In the genomic region with DNA sequence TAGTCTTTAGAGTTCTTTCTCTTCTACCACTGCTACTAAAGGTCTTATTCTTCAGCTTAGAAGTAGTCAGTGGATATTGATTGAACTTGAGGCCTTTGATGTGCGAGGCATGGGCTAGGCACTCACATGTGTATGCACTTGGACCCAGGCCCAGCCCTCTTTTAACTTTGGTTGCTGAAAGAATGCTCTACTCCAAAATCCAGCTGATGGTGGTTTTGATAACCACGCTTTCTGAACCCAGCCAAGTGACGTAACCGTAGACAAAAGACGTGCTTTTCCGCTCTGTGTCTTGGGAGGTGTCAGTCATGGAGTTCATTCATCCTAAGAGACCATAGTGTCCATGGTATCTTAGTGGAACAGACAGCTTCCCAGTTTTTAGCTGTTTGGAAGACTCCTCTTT, we compare ENCODE assay signal across 17 mouse cellular contexts. TPM values are rescaled to one million over a fixed set of nuclear protein-coding genes. Genes with fewer than 3 reads are reported as not detected.
DNase-seq lines count a peak whose midpoint lies in the region; ATAC-seq lines count a peak whose summit lies in the region.
"Had no signal": no experiment of that assay in that cellular context is flagged by ENCODE, and none has a peak within 500 bp of the region (broad histone marks: within the 10 kb centered on the region; RNA-seq: fewer than 3 reads in every experiment).

No protein-coding gene starts in this region.

- H3K27ac ChIP-seq in embryonic facial prominence, embryonic 13.5 days = peak overlapping the region; percentile 58
- no peak overlapping the region for H3K27ac ChIP-seq in embryonic facial prominence, embryonic 10.5 days (replicated peaks)
- peak overlapping the region; percentile 11; the same call in 1 of the 2 replicates for H3K27ac ChIP-seq in limb, embryonic 13.5 days
- no peak overlapping the region for H3K27ac ChIP-seq in limb, embryonic 10.5 days
- no peak overlapping the region for H3K27ac ChIP-seq in hindbrain, embryonic 12.5 days
- H3K27ac ChIP-seq: liver, embryonic 13.5 days; midbrain, embryonic 10.5 days had no signal

- H3K4me2 ChIP-seq in embryonic facial prominence, embryonic 13.5 days = no peak overlapping the region
- no peak overlapping the region for H3K4me2 ChIP-seq in limb, embryonic 13.5 days (replicated peaks)
- H3K4me2 ChIP-seq in hindbrain, embryonic 12.5 days (replicated peaks) = no peak overlapping the region
- H3K4me2 ChIP-seq: liver, embryonic 13.5 days had no signal

- H3K4me3 ChIP-seq in embryonic facial prominence, embryonic 13.5 days = no peak overlapping the region
- no peak overlapping the region for H3K4me3 ChIP-seq in embryonic facial prominence, embryonic 10.5 days
- no peak overlapping the region for H3K4me3 ChIP-seq in limb, embryonic 13.5 days
- no peak overlapping the region for H3K4me3 ChIP-seq in limb, embryonic 10.5 days
- H3K4me3 ChIP-seq in hindbrain, embryonic 12.5 days = no peak overlapping the region
- H3K4me3 ChIP-seq: liver, embryonic 13.5 days; midbrain, embryonic 10.5 days had no signal

- no peaks in the 10 kb centered on the region for H3K27me3 ChIP-seq in embryonic facial prominence, embryonic 13.5 days
- H3K27me3 ChIP-seq in embryonic facial prominence, embryonic 10.5 days (replicated peaks; ENCODE audit: low read depth, poor library complexity, severe bottlenecking) = no peaks in the 10 kb centered on the region
- no peaks in the 10 kb centered on the region for H3K27me3 ChIP-seq in limb, embryonic 13.5 days
- no peaks in the 10 kb centered on the region for H3K27me3 ChIP-seq in limb, embryonic 10.5 days (ENCODE audit: low read depth, poor library complexity, severe bottlenecking)
- no peaks in the 10 kb centered on the region for H3K27me3 ChIP-seq in hindbrain, embryonic 12.5 days
- H3K27me3 ChIP-seq: liver, embryonic 13.5 days had no signal

- peaks cover 58% of the 10 kb centered on the region for H3K4me1 ChIP-seq in embryonic facial prominence, embryonic 13.5 days
- H3K4me1 ChIP-seq in embryonic facial prominence, embryonic 10.5 days = peaks cover 68% of the 10 kb centered on the region
- H3K4me1 ChIP-seq in limb, embryonic 13.5 days = peaks cover 66% of the 10 kb centered on the region
- H3K4me1 ChIP-seq in limb, embryonic 10.5 days = peaks cover 87% of the 10 kb centered on the region
- peaks cover 19% of the 10 kb centered on the region for H3K4me1 ChIP-seq in hindbrain, embryonic 12.5 days

- no peak overlapping the region for H3K9ac ChIP-seq in embryonic facial prominence, embryonic 13.5 days
- H3K9ac ChIP-seq in limb, embryonic 13.5 days = no peak overlapping the region
- H3K9ac ChIP-seq in hindbrain, embryonic 12.5 days = no peak overlapping the region
- H3K9ac ChIP-seq: liver, embryonic 13.5 days had no signal

- no peaks in the 10 kb centered on the region for H3K36me3 ChIP-seq in embryonic facial prominence, embryonic 13.5 days
- peaks cover 12% of the 10 kb centered on the region; the same call in 1 of the 2 replicates for H3K36me3 ChIP-seq in embryonic facial prominence, embryonic 10.5 days (replicated peaks)
- H3K36me3 ChIP-seq in limb, embryonic 13.5 days = no peaks in the 10 kb centered on the region; the same call in 1 of the 2 replicates
- H3K36me3 ChIP-seq in limb, embryonic 10.5 days = peaks cover 8% of the 10 kb centered on the region; the same call in 1 of the 2 replicates
- H3K36me3 ChIP-seq in hindbrain, embryonic 12.5 days = no peaks in the 10 kb centered on the region
- H3K36me3 ChIP-seq: liver, embryonic 13.5 days had no signal

- ATAC-seq in embryonic facial prominence, embryonic 13.5 days (ENCODE audit: insufficient number of reproducible peaks, insufficient read depth, low FRiP score, low TSS enrichment, low read depth) = no peak
- ATAC-seq in limb, embryonic 13.5 days (ENCODE audit: low FRiP score, low read depth) = no peak
- ATAC-seq in megakaryocyte progenitor cell, adult 5-6 weeks (replicated peaks; ENCODE audit: poor library complexity) = peak; percentile 10; the same call in 1 of the 2 replicates
- ATAC-seq in hindbrain, embryonic 12.5 days (ENCODE audit: low FRiP score) = no peak

- 33% methylated on average over 6 of the region's 6 CpGs for WGBS in embryonic facial prominence, embryonic 13.5 days
- 89% methylated on average over 6 of the region's 6 CpGs for WGBS in embryonic facial prominence, embryonic 10.5 days
- WGBS in limb, embryonic 13.5 days = 65% methylated on average over 6 of the region's 6 CpGs
- 89% methylated on average over 6 of the region's 6 CpGs for WGBS in limb, embryonic 10.5 days
- 71% methylated on average over 6 of the region's 6 CpGs for WGBS in hindbrain, embryonic 12.5 days

- no peak for DNase-seq in embryonic facial prominence, embryonic 10.5 days (ENCODE audit: low spot score)
- no peak for DNase-seq in limb, embryonic 10.5 days (ENCODE audit: low spot score)
- peak; percentile 73 for DNase-seq in Muller cell, postnatal 12 days (ENCODE audit: inconsistent ontology term)
- no peak for DNase-seq in spleen, adult 18-20 months
- DNase-seq: adrenal gland, postnatal 36 days; cerebellum, postnatal 36 days; gastrocnemius, postnatal 14 days; heart, postnatal 10 days; kidney, adult 9 months; liver, embryonic 13.5 days; right cerebral cortex, postnatal 25 days; thymus, postnatal 14 days had no signal

- H3K9me3 ChIP-seq in embryonic facial prominence, embryonic 13.5 days = no peaks in the 10 kb centered on the region
- no peaks in the 10 kb centered on the region for H3K9me3 ChIP-seq in embryonic facial prominence, embryonic 10.5 days
- no peaks in the 10 kb centered on the region for H3K9me3 ChIP-seq in limb, embryonic 13.5 days
- H3K9me3 ChIP-seq in limb, embryonic 10.5 days (replicated peaks) = no peaks in the 10 kb centered on the region
- H3K9me3 ChIP-seq in hindbrain, embryonic 12.5 days (replicated peaks) = no peaks in the 10 kb centered on the region
- H3K9me3 ChIP-seq: liver, embryonic 13.5 days; midbrain, embryonic 10.5 days had no signal

RNA-seq across cellular contexts. Expression of a gene that starts 57.9 kb away (rescaled TPM):
- polyA plus RNA-seq in embryonic facial prominence, embryonic 13.5 days (2015; fragmentation: Nextera tagmentation; extraction: Ambion mirVana) = 10.2 and 10.5 TPM in 2 replicates
- polyA plus RNA-seq in embryonic facial prominence, embryonic 10.5 days (2016; fragmentation: Nextera tagmentation; extraction: Ambion mirVana) = 8.3 and 8.6 TPM in 2 replicates
- polyA plus RNA-seq in limb, embryonic 13.5 days (2015; fragmentation: Nextera tagmentation; extraction: Ambion mirVana) = 8.5 and 9.2 TPM in 2 replicates
- 8.3 and 9.3 TPM in 2 replicates for polyA plus RNA-seq in limb, embryonic 10.5 days (2016; fragmentation: Nextera tagmentation; extraction: Ambion mirVana)
- total RNA-seq in megakaryocyte progenitor cell, adult 5-6 weeks (2015) = 16.9 and 20.7 TPM in 2 replicates
- 4.4 and 5.0 TPM in 2 replicates for total RNA-seq in megakaryocyte progenitor cell, adult 5-6 weeks (2017)
- polyA plus RNA-seq in hindbrain, embryonic 12.5 days (2016; fragmentation: Nextera tagmentation; extraction: Ambion mirVana) = 6.8 and 7.8 TPM in 2 replicates

Comparison
In these comparisons a context has a peak if more than half of its experiments do, and no peak if none do; other contexts are left out.
1. H3K27ac ChIP-seq: peak in embryonic facial prominence, embryonic 13.5 days (single experiment) and limb, embryonic 13.5 days (single experiment); none in embryonic facial prominence, embryonic 10.5 days (single experiment), limb, embryonic 10.5 days (single experiment) and hindbrain, embryonic 12.5 days (single experiment).